Mouse (Mus musculus): ENCODE measurements around the gene Ermp1. TPM values are rescaled to one million over a fixed set of nuclear protein-coding genes. Genes with fewer than 3 reads are reported as not detected.
"Not testable (repeated sequence)": the region's sequence is repeated elsewhere in the genome, so short reads cannot be mapped to it uniquely, and the experiment has no call there.

Gene Ermp1
- polyA plus RNA-seq, 1 experiment = 8.8 TPM

- H3K79me3 ChIP-seq (ENCODE audit: low read depth) = no peaks in the 10 kb centered on the region
- TF ChIP-seq USF1 (IDR thresholded peaks at IDR 0.05; ENCODE audit: low read depth) = no peak
- no peak for TF ChIP-seq MYOD1 (IDR thresholded peaks at IDR 0.05; ENCODE audit: control insufficient read depth, insufficient read length, low read depth)
- TF ChIP-seq MYOG (IDR thresholded peaks at IDR 0.05; ENCODE audit: control insufficient read depth, extremely low read depth, insufficient read length) = no peak
- no peak for TF ChIP-seq CEBPB (IDR thresholded peaks at IDR 0.05; ENCODE audit: low read depth)
- TF ChIP-seq MAX (IDR thresholded peaks at IDR 0.05) = no peak
- no peak for TF ChIP-seq FOSL1 (IDR thresholded peaks at IDR 0.05; ENCODE audit: insufficient read depth, low read length, poor library complexity, severe bottlenecking)
- no peak for TF ChIP-seq CTCF (IDR thresholded peaks at IDR 0.05; ENCODE audit: control insufficient read depth, insufficient read depth, insufficient read length)
- H3K36me3 ChIP-seq (ENCODE audit: control insufficient read depth, insufficient read depth) = peaks cover 30% of the 10 kb centered on the region
- no peak overlapping the region for H3ac ChIP-seq (ENCODE audit: control insufficient read depth, insufficient read length, low read depth)
- H3K27me3 ChIP-seq (ENCODE audit: control insufficient read depth, insufficient read depth, insufficient read length) = no peaks in the 10 kb centered on the region
- H3K4me3 ChIP-seq (ENCODE audit: insufficient read depth, poor library complexity, severe bottlenecking) = no peak overlapping the region
- no peaks in the 10 kb centered on the region for H3K79me2 ChIP-seq (ENCODE audit: control insufficient read depth, insufficient read depth)
Observed at GRCm38 (mm10) chr19:29596985-29597384, 51.2 kb downstream of the Ermp1 start.

GRCm38 (mm10) chr19:29596276-29596675 is 51.9 kb downstream of the Ermp1 start:
- Histone ChIP-seq H3K4me3 (ENCODE audit: insufficient read depth, poor library complexity, severe bottlenecking) (no peak overlapping the region), H3ac (ENCODE audit: control insufficient read depth, insufficient read length, low read depth) (no peak overlapping the region), H3K27me3 (ENCODE audit: control insufficient read depth, insufficient read depth, insufficient read length) (no peaks in the 10 kb centered on the region), H3K79me2 (ENCODE audit: control insufficient read depth, insufficient read depth) (no peaks in the 10 kb centered on the region), H3K36me3 (ENCODE audit: control insufficient read depth, insufficient read depth) (peaks cover 24% of the 10 kb centered on the region), H3K79me3 (ENCODE audit: low read depth) (no peaks in the 10 kb centered on the region)
- TF ChIP-seq MYOD1 (IDR thresholded peaks at IDR 0.05; ENCODE audit: control insufficient read depth, insufficient read length, low read depth) (no peak), MYOG (IDR thresholded peaks at IDR 0.05; ENCODE audit: control insufficient read depth, extremely low read depth, insufficient read length) (no peak), USF1 (IDR thresholded peaks at IDR 0.05; ENCODE audit: low read depth) (no peak), FOSL1 (IDR thresholded peaks at IDR 0.05; ENCODE audit: insufficient read depth, low read length, poor library complexity, severe bottlenecking) (no peak), CEBPB (IDR thresholded peaks at IDR 0.05; ENCODE audit: low read depth) (no peak)

GRCm38 (mm10) chr19:29593783-29594182 is 54.4 kb downstream of the Ermp1 start:
- not testable (repeated sequence) for H3K79me3 ChIP-seq (ENCODE audit: low read depth); H3K27me3 ChIP-seq (ENCODE audit: control insufficient read depth, insufficient read depth, insufficient read length)
- H3K36me3 ChIP-seq (ENCODE audit: control insufficient read depth, insufficient read depth) = peaks cover 10% of the 10 kb centered on the region

GRCm38 (mm10) chr19:29583734-29584133 is 64.5 kb downstream of the Ermp1 start:
- peaks cover 51% of the 10 kb centered on the region for H3K36me3 ChIP-seq (ENCODE audit: control insufficient read depth, insufficient read depth)
- H3K27me3 ChIP-seq (ENCODE audit: control insufficient read depth, insufficient read depth, insufficient read length) = no peaks in the 10 kb centered on the region
- no peaks in the 10 kb centered on the region for H3K79me3 ChIP-seq (ENCODE audit: low read depth)
- H3K4me3 ChIP-seq (ENCODE audit: insufficient read depth, poor library complexity, severe bottlenecking) = no peak overlapping the region
- H3K79me2 ChIP-seq (ENCODE audit: control insufficient read depth, insufficient read depth) = no peaks in the 10 kb centered on the region
- no peak overlapping the region for H3ac ChIP-seq (ENCODE audit: control insufficient read depth, insufficient read length, low read depth)
- no peak for TF ChIP-seq CTCF (IDR thresholded peaks at IDR 0.05; ENCODE audit: control insufficient read depth, insufficient read depth, insufficient read length)
- no peak for TF ChIP-seq USF1 (IDR thresholded peaks at IDR 0.05; ENCODE audit: low read depth)
- TF ChIP-seq CEBPB (IDR thresholded peaks at IDR 0.05; ENCODE audit: low read depth) = no peak
- TF ChIP-seq MYOD1 (IDR thresholded peaks at IDR 0.05; ENCODE audit: control insufficient read depth, insufficient read length, low read depth) = no peak
- TF ChIP-seq MYOG (IDR thresholded peaks at IDR 0.05; ENCODE audit: control insufficient read depth, extremely low read depth, insufficient read length) = no peak
- TF ChIP-seq MAX (IDR thresholded peaks at IDR 0.05) = no peak
- TF ChIP-seq FOSL1 (IDR thresholded peaks at IDR 0.05; ENCODE audit: insufficient read depth, low read length, poor library complexity, severe bottlenecking) = no peak

More at GRCm38 (mm10) chr19:29593783-29594182, 54.4 kb downstream of the Ermp1 start:
- not testable (repeated sequence) for H3K79me2 ChIP-seq (ENCODE audit: control insufficient read depth, insufficient read depth); H3K4me3 ChIP-seq (ENCODE audit: insufficient read depth, poor library complexity, severe bottlenecking); H3ac ChIP-seq (ENCODE audit: control insufficient read depth, insufficient read length, low read depth)

- Histone ChIP-seq H3K4me3 (ENCODE audit: insufficient read depth, poor library complexity, severe bottlenecking) (no peak overlapping the region), H3ac (ENCODE audit: control insufficient read depth, insufficient read length, low read depth) (no peak overlapping the region), H3K79me2 (ENCODE audit: control insufficient read depth, insufficient read depth) (no peaks in the 10 kb centered on the region), H3K36me3 (ENCODE audit: control insufficient read depth, insufficient read depth) (peaks cover 41% of the 10 kb centered on the region), H3K79me3 (ENCODE audit: low read depth) (no peaks in the 10 kb centered on the region), H3K27me3 (ENCODE audit: control insufficient read depth, insufficient read depth, insufficient read length) (no peaks in the 10 kb centered on the region)
- TF ChIP-seq USF1 (IDR thresholded peaks at IDR 0.05; ENCODE audit: low read depth) (no peak), CTCF (IDR thresholded peaks at IDR 0.05; ENCODE audit: control insufficient read depth, insufficient read depth, insufficient read length) (no peak), MYOG (IDR thresholded peaks at IDR 0.05; ENCODE audit: control insufficient read depth, extremely low read depth, insufficient read length) (no peak), MYOD1 (IDR thresholded peaks at IDR 0.05; ENCODE audit: control insufficient read depth, insufficient read length, low read depth) (no peak), CEBPB (IDR thresholded peaks at IDR 0.05; ENCODE audit: low read depth) (no peak), MAX (IDR thresholded peaks at IDR 0.05) (no peak), FOSL1 (IDR thresholded peaks at IDR 0.05; ENCODE audit: insufficient read depth, low read length, poor library complexity, severe bottlenecking) (no peak)
Observed at GRCm38 (mm10) chr19:29582439-29582838, 65.8 kb downstream of the Ermp1 start.

- H3K4me3 ChIP-seq (ENCODE audit: insufficient read depth, poor library complexity, severe bottlenecking) = no peak overlapping the region
- TF ChIP-seq MYOG (IDR thresholded peaks at IDR 0.05; ENCODE audit: control insufficient read depth, extremely low read depth, insufficient read length) (no peak), FOSL1 (IDR thresholded peaks at IDR 0.05; ENCODE audit: insufficient read depth, low read length, poor library complexity, severe bottlenecking) (no peak), CTCF (IDR thresholded peaks at IDR 0.05; ENCODE audit: control insufficient read depth, insufficient read depth, insufficient read length) (no peak), CEBPB (IDR thresholded peaks at IDR 0.05; ENCODE audit: low read depth) (no peak), USF1 (IDR thresholded peaks at IDR 0.05; ENCODE audit: low read depth) (no peak), MYOD1 (IDR thresholded peaks at IDR 0.05; ENCODE audit: control insufficient read depth, insufficient read length, low read depth) (no peak), MAX (IDR thresholded peaks at IDR 0.05) (no peak)
- peaks cover 13% of the 10 kb centered on the region for H3K36me3 ChIP-seq (ENCODE audit: control insufficient read depth, insufficient read depth)
- peaks cover 1% of the 10 kb centered on the region for H3K79me3 ChIP-seq (ENCODE audit: low read depth)
- no peaks in the 10 kb centered on the region for H3K27me3 ChIP-seq (ENCODE audit: control insufficient read depth, insufficient read depth, insufficient read length)
- no peak overlapping the region for H3ac ChIP-seq (ENCODE audit: control insufficient read depth, insufficient read length, low read depth)
- H3K79me2 ChIP-seq (ENCODE audit: control insufficient read depth, insufficient read depth) = no peaks in the 10 kb centered on the region
Observed at GRCm38 (mm10) chr19:29566512-29566911, 81.7 kb downstream of the Ermp1 start.

Data from C2C12 (cell line).